ENCODE assay signal across 8 mouse cellular contexts in the genomic region with DNA sequence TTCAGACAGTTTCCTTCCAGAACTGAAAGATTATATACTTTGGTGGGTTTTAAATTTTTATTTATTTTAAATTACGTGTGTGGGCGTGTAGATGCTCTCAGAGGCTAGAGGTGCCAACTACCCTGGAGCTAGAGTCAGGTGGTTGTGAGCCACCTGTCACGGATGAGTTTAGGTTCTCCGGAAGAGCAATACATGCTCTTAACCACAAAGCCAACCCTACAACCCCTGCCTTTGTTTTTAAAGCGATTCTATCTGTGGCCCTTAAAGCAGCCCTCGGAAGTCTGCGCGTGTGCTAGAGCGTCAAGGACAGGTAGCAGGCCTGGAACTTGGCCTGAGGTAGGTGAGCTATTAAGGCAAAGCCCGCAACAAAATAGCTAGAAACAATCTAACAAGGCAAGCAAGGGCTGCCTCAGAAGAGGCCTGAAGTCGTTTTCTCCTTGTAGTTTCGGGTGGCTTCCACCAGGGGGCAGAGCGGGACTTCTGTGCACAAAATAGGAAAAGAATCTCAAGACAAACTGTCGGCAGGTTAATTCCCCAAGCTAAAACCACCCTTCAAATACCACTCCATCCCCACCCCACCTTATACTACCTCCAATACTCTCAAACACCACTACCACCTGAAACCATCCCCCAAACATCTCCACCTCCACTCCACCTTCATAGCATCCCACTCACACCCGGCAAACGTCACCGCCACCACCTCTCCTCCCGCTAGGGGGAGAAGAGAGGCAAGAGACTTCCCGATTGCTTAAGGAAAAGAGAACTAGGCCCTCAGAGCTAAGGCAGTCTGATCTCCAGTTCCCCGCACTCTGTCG. TPM values are rescaled to one million over a fixed set of nuclear protein-coding genes. Genes with fewer than 3 reads are reported as not detected.
A peak's percentile ranks its signal among the peaks of the same experiment; 100 is the strongest.
DNase-seq lines count a peak whose midpoint lies in the region; ATAC-seq and TF ChIP-seq lines count a peak whose summit lies in the region.

No protein-coding gene starts in this region.

- peak; percentile 86 for TF ChIP-seq CTCF in Patski (IDR thresholded peaks at IDR 0.05)

- CTCF ChIA-PET in Patski (lab: Charles Lee), result interaction anchor here (0.6 to 1.3 kb wide), 6 partner anchors 10 to 209 kb away, joined by 3 read pairs; no protein-coding TSS in a partner anchor

- peak; percentile 7 for DNase-seq in Patski (ENCODE audit: low read depth, low spot score)
- peak; percentile 90 to 92 for DNase-seq in cerebellum, postnatal 14 days
- DNase-seq in frontal cortex, postnatal 36 days (ENCODE audit: low spot score in 2 of 2), result peak; percentile 83 to 84
- peak; percentile 77 to 81 for DNase-seq in layer of hippocampus, postnatal 36 days
- DNase-seq in lung, postnatal 4 days, result peak; percentile 67 to 77
- peak; percentile 49 for DNase-seq in retina, postnatal 7 days (ENCODE audit: low read depth, low spot score)
- peak; percentile 61 to 66 for DNase-seq in urinary bladder, adult 18-20 months (ENCODE audit: low spot score in 2 of 2)

- no peak overlapping the region for H3K27ac ChIP-seq in hindbrain, embryonic 15.5 days (replicated peaks)

- no peaks in the 10 kb centered on the region for H3K9me3 ChIP-seq in hindbrain, embryonic 15.5 days

- H3K36me3 ChIP-seq in hindbrain, embryonic 15.5 days, result no peaks in the 10 kb centered on the region

- H3K4me2 ChIP-seq in hindbrain, embryonic 15.5 days, result peak overlapping the region; percentile 43

- H3K4me1 ChIP-seq in hindbrain, embryonic 15.5 days (replicated peaks), result no peaks in the 10 kb centered on the region

- no peak overlapping the region for H3K4me3 ChIP-seq in hindbrain, embryonic 15.5 days

- in situ Hi-C loops in Patski (cut with MboI; ENCODE audit: low pct_unique_long_range_greater_than_20kb), result no loop called here

- H3K27me3 ChIP-seq in Patski, result peaks cover 15% of the 10 kb centered on the region
- H3K27me3 ChIP-seq in hindbrain, embryonic 15.5 days, result no peaks in the 10 kb centered on the region

- 32% methylated on average over 21 of the region's 21 CpGs for WGBS in hindbrain, embryonic 15.5 days

- ATAC-seq in Patski, result peak; percentile 35
- ATAC-seq in hindbrain, embryonic 15.5 days (ENCODE audit: low FRiP score, low read depth), result peak; percentile 61

- H3K9ac ChIP-seq in hindbrain, embryonic 15.5 days, result no peak overlapping the region

- POLR2A ChIA-PET in Patski (lab: Charles Lee), result no interaction called here

RNA-seq across cellular contexts. Expression of a gene that starts 32.1 kb away (rescaled TPM):
- polyA plus RNA-seq in Patski (2021), result not detected
- polyA plus RNA-seq in hindbrain, embryonic 15.5 days (2015; fragmentation: Nextera tagmentation; extraction: Ambion mirVana), result 1.2 and 1.3 TPM in 2 replicates
- total RNA-seq in layer of hippocampus, postnatal 36 days (2021), result 1 to 10 TPM; 2.3 to 3.1 TPM

RNA-seq across cellular contexts. Expression of a gene that starts 37.1 kb away (rescaled TPM):
- polyA plus RNA-seq in Patski (2021), result not detected
- polyA plus RNA-seq in hindbrain, embryonic 15.5 days (2015; fragmentation: Nextera tagmentation; extraction: Ambion mirVana), result 117 and 119 TPM in 2 replicates
- 100 to 1,000 TPM; 805 to 833 TPM for total RNA-seq in layer of hippocampus, postnatal 36 days (2021)

Comparison
In these comparisons a context has a peak if more than half of its experiments do, and no peak if none do; other contexts are left out.
1. DNase-seq: peak in every context shown above with its lines; median percentile 91 in cerebellum, postnatal 14 days; 84 in frontal cortex, postnatal 36 days; 79 in layer of hippocampus, postnatal 36 days; 72 in lung, postnatal 4 days; 64 in urinary bladder, adult 18-20 months; 49 in retina, postnatal 7 days; 7 in Patski.
2. RNA of a gene that starts 37.1 kb away (polyA plus RNA-seq): 117 to 119 TPM in hindbrain, embryonic 15.5 days; not detected in Patski (single experiment); every median in the first group is over 100 times any median in the second.